Mouse (Mus musculus) embryonic facial prominence, embryonic 12.5 days (tissue): Measurements from ENCODE around the gene Atf6. TPM values are rescaled to one million over a fixed set of nuclear protein-coding genes. Genes with fewer than 3 reads are reported as not detected.

Source experiments
- ATAC-seq: fragments of 200-750 bp; cut with Nextera tagmentation; 2 replicates; pipeline ENCODE4 v1.8.0; 2017; ENCODE audit not compliant: insufficient number of reproducible peaks, insufficient read depth, low FRiP score, low TSS enrichment
- H3K27ac ChIP-seq: fragments of 300-500 bp; sonication (generic); 2 replicates; pipeline ENCODE4 v1.5.1; 2016; ENCODE audit warnings: mild to moderate bottlenecking
- H3K27me3 ChIP-seq: fragments of 300-500 bp; sonication (generic); 2 replicates; pipeline ENCODE4 v1.6.1; 2016; ENCODE audit warnings: mild to moderate bottlenecking, moderate library complexity
- H3K36me3 ChIP-seq: fragments of 300-500 bp; sonication (generic); 2 replicates; pipeline ENCODE4 v1.6.1; 2016; ENCODE audit warnings: mild to moderate bottlenecking
- H3K4me1 ChIP-seq: fragments of 300-500 bp; sonication (generic); 2 replicates; pipeline ENCODE4 v1.6.1; 2016
- H3K4me2 ChIP-seq: fragments of 300-500 bp; sonication (generic); replicated peaks from 2 replicates; pipeline ENCODE4 v1.6.1; 2016; ENCODE audit warnings: mild to moderate bottlenecking, moderate library complexity
- H3K4me3 ChIP-seq: fragments of 300-500 bp; sonication (generic); 2 replicates; pipeline ENCODE4 v1.5.1; 2016; ENCODE audit warnings: mild to moderate bottlenecking
- H3K9ac ChIP-seq: fragments of 300-500 bp; sonication (generic); 2 replicates; pipeline ENCODE4 v1.6.1; 2016; ENCODE audit warnings: mild to moderate bottlenecking, moderate library complexity
- H3K9me3 ChIP-seq: fragments of 300-500 bp; sonication (generic); 2 replicates; pipeline ENCODE4 v1.6.1; 2016; ENCODE audit warnings: mild to moderate bottlenecking, moderate library complexity
- WGBS: fragments of 180-500 bp; shearing (Covaris S2); methylation state at CpG from one replicate; pipeline ENCODE4 v1.1.7; 2016; 5-methylcytosine and 5-hydroxymethylcytosine counted together
- polyA plus RNA-seq: library from polyadenylated mRNA; unstranded; fragments of >200 nt; fragmentation: Nextera tagmentation; extraction: Ambion mirVana; gene quantifications from 2 replicates; pipeline ENCODE4 v1.2.1, GENCODE M21; 2016

The Atf6 gene
- polyA plus RNA-seq = 9.1 TPM in 2 replicates

GRCm38 (mm10) chr1:170867691-170868105 lies at the start of gene Atf6:
Atf6 (minus strand) TSS chr1:170867771.
- ATAC-seq = peak; percentile 39; the same call in 1 of the 2 replicates
- H3K9me3 ChIP-seq = no peaks in the 10 kb centered on the region
- peak within 1 kb of the TSS; percentile 73 for H3K27ac ChIP-seq
- H3K4me1 ChIP-seq = peaks cover 6% of the 10 kb centered on the region; the same call in 1 of the 2 replicates
- peak within 1 kb of the TSS; percentile 84 for H3K4me2 ChIP-seq
- peak within 1 kb of the TSS; percentile 75 for H3K9ac ChIP-seq
- WGBS = under 1% methylated on average over 25 of the region's 25 CpGs
- H3K4me3 ChIP-seq = peak within 1 kb of the TSS; percentile 93
- peaks cover 12% of the 10 kb centered on the region for H3K36me3 ChIP-seq
- H3K27me3 ChIP-seq = no peaks in the 10 kb centered on the region

- H3K4me2 ChIP-seq = no peak overlapping the region
- no peaks in the 10 kb centered on the region for H3K36me3 ChIP-seq
- ATAC-seq = no peak
- H3K4me3 ChIP-seq = no peak overlapping the region
- H3K27ac ChIP-seq = no peak overlapping the region
- no peak overlapping the region for H3K9ac ChIP-seq
- H3K4me1 ChIP-seq = no peaks in the 10 kb centered on the region
- no peaks in the 10 kb centered on the region for H3K9me3 ChIP-seq
- 69% methylated on average over 5 of the region's 5 CpGs for WGBS
- no peaks in the 10 kb centered on the region; the same call in 1 of the 2 replicates for H3K27me3 ChIP-seq
Measured at GRCm38 (mm10) chr1:170915657-170916056, 48.1 kb upstream of the Atf6 start.

- no peak for ATAC-seq
- Histone ChIP-seq H3K4me2 (no peak within 1 kb of the TSS), H3K27ac (no peak within 1 kb of the TSS), H3K9ac (no peak within 1 kb of the TSS), H3K4me1 (peaks cover 6% of the 10 kb centered on the region), H3K4me3 (no peak within 1 kb of the TSS), H3K9me3 (no peaks in the 10 kb centered on the region), H3K36me3 (no peaks in the 10 kb centered on the region), H3K27me3 (peaks cover 25% of the 10 kb centered on the region)
- 68% methylated on average over 5 of the region's 5 CpGs for WGBS
Measured at GRCm38 (mm10) chr1:170912891-170913615, 45.5 kb upstream of the Atf6 start, which contains the start of gene Fcrlb. Fcrlb (minus strand) TSS chr1:170912941.

GRCm38 (mm10) chr1:170911907-170912660 lies 44.5 kb upstream of the Atf6 start:
- Histone ChIP-seq H3K27ac (no peak overlapping the region), H3K4me1 (peaks cover 13% of the 10 kb centered on the region), H3K9me3 (no peaks in the 10 kb centered on the region), H3K36me3 (no peaks in the 10 kb centered on the region), H3K4me3 (no peak overlapping the region), H3K27me3 (peaks cover 34% of the 10 kb centered on the region), H3K4me2 (no peak overlapping the region), H3K9ac (no peak overlapping the region)
- no peak for ATAC-seq
- 81% methylated on average over 11 of the region's 11 CpGs for WGBS

- peaks cover 14% of the 10 kb centered on the region for H3K4me1 ChIP-seq
- no peaks in the 10 kb centered on the region for H3K36me3 ChIP-seq
- H3K9me3 ChIP-seq = no peaks in the 10 kb centered on the region
- 4% methylated on average over 21 of the region's 21 CpGs for WGBS
- peak overlapping the region; percentile 56 for H3K4me3 ChIP-seq
- no peak overlapping the region for H3K27ac ChIP-seq
- peak overlapping the region; percentile 95 for H3K4me2 ChIP-seq
- H3K9ac ChIP-seq = peak overlapping the region; percentile 47; the same call in 1 of the 2 replicates
- no peak for ATAC-seq
- H3K27me3 ChIP-seq = peaks cover 51% of the 10 kb centered on the region
Measured at GRCm38 (mm10) chr1:170908341-170908740, 40.8 kb upstream of the Atf6 start.

GRCm38 (mm10) chr1:170907456-170908191 lies 40.1 kb upstream of the Atf6 start:
- peak overlapping the region; percentile 95 for H3K4me2 ChIP-seq
- no peaks in the 10 kb centered on the region for H3K9me3 ChIP-seq
- H3K4me1 ChIP-seq = peaks cover 14% of the 10 kb centered on the region
- H3K27ac ChIP-seq = no peak overlapping the region
- peaks cover 51% of the 10 kb centered on the region for H3K27me3 ChIP-seq
- peak overlapping the region; percentile 47 for H3K9ac ChIP-seq
- H3K36me3 ChIP-seq = no peaks in the 10 kb centered on the region
- WGBS = under 1% methylated on average over 71 of the region's 71 CpGs
- ATAC-seq = peak; percentile 68; the same call in 1 of the 2 replicates
- peak overlapping the region; percentile 56 for H3K4me3 ChIP-seq

GRCm38 (mm10) chr1:170907111-170907455 lies 39.5 kb upstream of the Atf6 start:
- H3K9me3 ChIP-seq = no peaks in the 10 kb centered on the region
- no peak overlapping the region for H3K27ac ChIP-seq
- 21% methylated on average over 11 of the region's 11 CpGs for WGBS
- H3K4me2 ChIP-seq = peak overlapping the region; percentile 95
- peaks cover 51% of the 10 kb centered on the region for H3K27me3 ChIP-seq
- no peak for ATAC-seq
- H3K4me3 ChIP-seq = peak overlapping the region; percentile 56
- peak overlapping the region; percentile 47 for H3K9ac ChIP-seq
- no peaks in the 10 kb centered on the region for H3K36me3 ChIP-seq
- H3K4me1 ChIP-seq = peaks cover 14% of the 10 kb centered on the region

GRCm38 (mm10) chr1:170903485-170903884 lies 35.9 kb upstream of the Atf6 start:
- Histone ChIP-seq H3K9ac (no peak overlapping the region), H3K9me3 (no peaks in the 10 kb centered on the region), H3K27ac (no peak overlapping the region), H3K4me3 (no peak overlapping the region), H3K4me1 (peaks cover 12% of the 10 kb centered on the region), H3K36me3 (no peaks in the 10 kb centered on the region), H3K4me2 (no peak overlapping the region), H3K27me3 (peaks cover 31% of the 10 kb centered on the region)
- no peak for ATAC-seq
- WGBS = 79% methylated on average over 5 of the region's 5 CpGs

- Histone ChIP-seq H3K4me1 (no peaks in the 10 kb centered on the region), H3K9me3 (no peaks in the 10 kb centered on the region), H3K36me3 (no peaks in the 10 kb centered on the region), H3K27ac (no peak overlapping the region), H3K9ac (no peak overlapping the region), H3K27me3 (peaks cover 15% of the 10 kb centered on the region), H3K4me3 (no peak overlapping the region), H3K4me2 (no peak overlapping the region; the same call in 1 of the 2 replicates)
- 34% methylated on average over 10 of the region's 10 CpGs for WGBS
- no peak for ATAC-seq
Measured at GRCm38 (mm10) chr1:170901536-170902238, 34.1 kb upstream of the Atf6 start.

- no peak for ATAC-seq
Measured at GRCm38 (mm10) chr1:170900799-170901467, 33.4 kb upstream of the Atf6 start.

More at GRCm38 (mm10) chr1:170900799-170901467, 33.4 kb upstream of the Atf6 start:
- Histone ChIP-seq H3K36me3 (no peaks in the 10 kb centered on the region), H3K9me3 (no peaks in the 10 kb centered on the region), H3K9ac (no peak overlapping the region), H3K4me1 (no peaks in the 10 kb centered on the region), H3K27ac (no peak overlapping the region), H3K4me2 (no peak overlapping the region), H3K27me3 (peaks cover 7% of the 10 kb centered on the region), H3K4me3 (no peak overlapping the region)
- WGBS = 34% methylated on average over 10 of the region's 10 CpGs
